Comparison of ENCODE assay signal across 1 mouse cellular context in the genomic region with DNA sequence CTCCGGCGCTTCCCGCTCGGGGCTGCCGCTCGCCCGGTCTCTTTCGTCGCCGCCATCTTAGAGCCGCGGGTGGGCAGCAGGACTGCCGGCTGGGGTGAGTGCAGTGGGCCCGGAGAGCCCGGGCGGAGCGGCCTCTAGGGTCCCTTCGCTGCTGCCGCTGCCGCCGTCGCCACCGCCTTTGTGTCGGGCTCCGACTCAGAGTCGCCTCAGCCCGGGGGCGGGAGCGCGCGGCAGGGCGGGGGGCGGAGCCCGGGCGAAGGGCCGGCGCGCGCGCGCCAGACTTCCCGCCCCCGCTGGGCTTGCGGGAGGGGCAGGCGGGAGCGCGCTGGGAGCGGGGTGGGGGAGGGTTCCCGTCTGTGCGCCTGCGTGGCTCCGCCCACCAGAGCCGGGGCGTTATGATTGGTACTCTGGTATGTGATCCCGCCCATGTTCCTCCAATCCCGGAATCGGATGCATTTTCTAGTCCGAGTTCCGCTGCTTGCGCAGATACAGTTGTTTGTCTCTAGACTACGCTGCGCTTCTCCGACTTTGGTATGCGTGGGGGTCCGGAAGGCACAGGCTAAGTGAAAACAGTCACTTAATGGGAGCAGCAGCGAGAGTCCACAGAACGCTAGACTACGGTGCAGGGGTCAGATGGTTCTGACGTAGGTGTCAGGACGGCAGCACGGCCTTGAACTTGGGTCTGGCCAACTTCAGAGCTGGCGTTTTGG.
A peak's percentile ranks its signal among the peaks of the same experiment; 100 is the strongest.
TF ChIP-seq lines count a peak whose summit lies in the region.

No protein-coding gene starts in this region.

TF ChIP-seq in MEL, 35 proteins besides CTCF, POLR2A, EP300 and RAD21:
- peak; percentile 67; the same call in 1 of the 2 replicates for TF ChIP-seq POLR2AphosphoS2 (IDR thresholded peaks at IDR 0.05; ENCODE audit: low read length)
- no peak for TF ChIP-seq UBTF (IDR thresholded peaks at IDR 0.05; ENCODE audit: borderline replicate concordance, insufficient read depth, low read depth, low read length)
- TF ChIP-seq GATA1 (IDR thresholded peaks at IDR 0.05; ENCODE audit: low read depth, low read length) = no peak
- no peak for TF ChIP-seq MAFK (IDR thresholded peaks at IDR 0.05; ENCODE audit: borderline replicate concordance, low read depth, low read length)
- no peak for TF ChIP-seq USF2 (IDR thresholded peaks at IDR 0.05; ENCODE audit: borderline replicate concordance in 1 of 2, insufficient read depth in 1 of 2, low read depth in 1 of 2, low read length in 2 of 2)
- TF ChIP-seq NRF1 (IDR thresholded peaks at IDR 0.05; ENCODE audit: insufficient read depth, low read depth, low read length, poor library complexity, severe bottlenecking) = peak; percentile 91
- no peak for TF ChIP-seq ZNF384 (IDR thresholded peaks at IDR 0.05; ENCODE audit: low read depth, low read length)
- TF ChIP-seq MYC (IDR thresholded peaks at IDR 0.05; ENCODE audit: low read depth, low read length) = no peak
- TF ChIP-seq TCF12 (IDR thresholded peaks at IDR 0.05; ENCODE audit: low read depth, low read length) = peak; percentile 28; the same call in 1 of the 2 replicates
- no peak for TF ChIP-seq KAT2A (conservative IDR thresholded peaks at IDR 0.05; ENCODE audit: low read depth, low read length)
- TF ChIP-seq MEF2A (IDR thresholded peaks at IDR 0.05; ENCODE audit: extremely low read depth, insufficient replicate concordance, low read depth, low read length, poor library complexity, severe bottlenecking) = no peak
- TF ChIP-seq MXI1 (IDR thresholded peaks at IDR 0.05; ENCODE audit: low read depth, low read length) = peak; percentile 8
- TF ChIP-seq ZMIZ1 (IDR thresholded peaks at IDR 0.05; ENCODE audit: low read depth, low read length) = peak; percentile 73; the same call in 1 of the 2 replicates
- peak; percentile 91 for TF ChIP-seq NELFE (IDR thresholded peaks at IDR 0.05; ENCODE audit: low read depth, low read length)
- no peak for TF ChIP-seq POLR2AphosphoS5 (IDR thresholded peaks at IDR 0.05; ENCODE audit: borderline replicate concordance, low read depth, low read length)
- no peak for TF ChIP-seq CHD1 (IDR thresholded peaks at IDR 0.05; ENCODE audit: low read depth, low read length)
- TF ChIP-seq ELF1 (IDR thresholded peaks at IDR 0.05; ENCODE audit: low read depth, low read length) = peak; percentile 88
- peak; percentile 75 for TF ChIP-seq HCFC1 (IDR thresholded peaks at IDR 0.05; ENCODE audit: low read depth, low read length)
- TF ChIP-seq MAX (IDR thresholded peaks at IDR 0.05; ENCODE audit: low read length) = no peak
- TF ChIP-seq USF1 (IDR thresholded peaks at IDR 0.05; ENCODE audit: low read depth, low read length) = no peak
- no peak for TF ChIP-seq RCOR1 (IDR thresholded peaks at IDR 0.05; ENCODE audit: low read depth, low read length)
- TF ChIP-seq TBP (IDR thresholded peaks at IDR 0.05; ENCODE audit: low read depth, low read length) = peak; percentile 91
- peak; percentile 86 for TF ChIP-seq SIN3A (IDR thresholded peaks at IDR 0.05; ENCODE audit: low read length)
- TF ChIP-seq MAZ (IDR thresholded peaks at IDR 0.05; ENCODE audit: low read depth, low read length) = peak; percentile 98
- TF ChIP-seq BHLHE40 (IDR thresholded peaks at IDR 0.05; ENCODE audit: borderline replicate concordance, low read depth, low read length) = no peak
TF ChIP-seq in MEL: peak in this region for 11.
